Mouse (Mus musculus) forebrain, embryonic 14.5 days (tissue): ENCODE results near the gene 1700025G04Rik. TPM values are rescaled to one million over a fixed set of nuclear protein-coding genes. Genes with fewer than 3 reads are reported as not detected.

Source experiments
- ATAC-seq: fragments of 200-750 bp; cut with Nextera tagmentation; 2 replicates; pipeline ENCODE4 v1.8.0; 2017; ENCODE audit warnings: mild to moderate bottlenecking, moderate library complexity
- DNase-seq: peaks from one replicate; pipeline ENCODE4 v3.0.0-alpha.2; 2015; ENCODE audit warnings: low spot score
- H3K27ac ChIP-seq: fragments of 300-500 bp; sonication (generic); 2 replicates; pipeline ENCODE4 v1.5.1; 2014; ENCODE audit warnings: low read depth, mild to moderate bottlenecking, control low read depth, low read length, moderate library complexity
- H3K27me3 ChIP-seq: fragments of 300-500 bp; sonication (generic); replicated peaks from 2 replicates; pipeline ENCODE4 v1.6.1; 2014; ENCODE audit warnings: low read length, control low read depth, mixed read lengths; ENCODE audit not compliant: control insufficient read depth, insufficient read depth
- H3K36me3 ChIP-seq: fragments of 300-500 bp; sonication (generic); 2 replicates; pipeline ENCODE4 v1.6.1; 2014; ENCODE audit warnings: low read length, control low read depth; ENCODE audit not compliant: control insufficient read depth, insufficient read depth
- H3K4me1 ChIP-seq: fragments of 300-500 bp; sonication (generic); 2 replicates; pipeline ENCODE4 v1.6.1; 2014; ENCODE audit warnings: antibody characterized with exemption, low read length, control low read depth; ENCODE audit not compliant: control insufficient read depth, insufficient read depth
- H3K4me2 ChIP-seq: fragments of 300-500 bp; sonication (generic); 2 replicates; pipeline ENCODE4 v1.6.1; 2014; ENCODE audit warnings: mild to moderate bottlenecking, control low read depth, low read length
- H3K4me3 ChIP-seq: fragments of 300-500 bp; sonication (generic); 2 replicates; pipeline ENCODE4 v1.5.1; 2014; ENCODE audit warnings: low read depth, low read length, control low read depth
- H3K9ac ChIP-seq: fragments of 300-500 bp; sonication (generic); 2 replicates; pipeline ENCODE4 v1.6.1; 2014; ENCODE audit warnings: mild to moderate bottlenecking, low read length, control low read depth, moderate library complexity
- H3K9me3 ChIP-seq: fragments of 300-500 bp; sonication (generic); replicated peaks from 2 replicates; pipeline ENCODE4 v1.6.1; 2016; ENCODE audit warnings: low read length, control low read depth, mixed read lengths; ENCODE audit not compliant: control insufficient read depth
- WGBS: fragments of 180-500 bp; shearing (Covaris S2); extraction: QIAGEN DNeasy Blood & Tissue Kit; methylation state at CpG from one replicate; pipeline ENCODE4 v1.1.7; 2014; 5-methylcytosine and 5-hydroxymethylcytosine counted together
- polyA plus RNA-seq: library from polyadenylated mRNA; unstranded; fragments of >200 nt; fragmentation: Nextera tagmentation; extraction: Ambion mirVana; gene quantifications from 2 replicates; pipeline ENCODE4 v1.2.1, GENCODE M21; 2014

The 1700025G04Rik gene
- polyA plus RNA-seq, 1 experiment from 2014 or later = 25.3 TPM

- H3K27me3 ChIP-seq = no peaks in the 10 kb centered on the region
- H3K36me3 ChIP-seq = no peaks in the 10 kb centered on the region
- H3K4me2 ChIP-seq = no peak overlapping the region
- H3K4me3 ChIP-seq = no peak overlapping the region
- 91% methylated on average over 5 of the region's 5 CpGs for WGBS
- ATAC-seq = no peak
- no peaks in the 10 kb centered on the region; the same call in 1 of the 2 replicates for H3K9me3 ChIP-seq
- no peak overlapping the region for H3K27ac ChIP-seq
- H3K4me1 ChIP-seq = no peaks in the 10 kb centered on the region
- no peak for DNase-seq
- no peak overlapping the region for H3K9ac ChIP-seq
Observed at GRCm38 (mm10) chr1:152032144-152032543, 57.8 kb downstream of the 1700025G04Rik start.

DNA sequence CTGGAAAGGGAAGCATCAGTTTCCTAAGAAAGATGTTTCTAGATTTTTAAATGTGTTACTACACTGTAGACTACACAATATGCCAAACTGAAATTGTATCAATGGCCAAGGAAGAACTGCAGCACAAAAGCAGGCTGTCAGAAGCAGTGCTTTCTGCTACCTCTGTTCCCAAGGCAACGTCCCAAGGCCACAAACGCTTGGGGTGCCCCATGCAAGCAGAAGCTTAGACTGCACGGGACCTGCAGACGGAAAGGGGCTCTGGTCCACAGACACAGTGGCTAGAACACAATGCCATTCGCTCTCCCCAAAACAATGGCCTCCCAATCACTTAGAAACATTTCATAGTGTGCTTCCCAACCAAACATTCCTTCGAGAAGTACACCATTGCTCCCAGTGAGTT is 59.4 kb downstream of the 1700025G04Rik start:
- Histone ChIP-seq H3K9ac (0 out of 2 replicates have a peak overlapping the region, but pooled peaks have one; percentile 17), H3K9me3 (no peaks in the 10 kb centered on the region; the same call in 1 of the 2 replicates), H3K4me2 (no peak overlapping the region), H3K36me3 (no peaks in the 10 kb centered on the region), H3K4me3 (no peak overlapping the region), H3K27ac (0 out of 2 replicates have a peak overlapping the region, but pooled peaks have one; percentile 14), H3K4me1 (no peaks in the 10 kb centered on the region), H3K27me3 (no peaks in the 10 kb centered on the region)
- ATAC-seq (peak; percentile 53; the same call in 1 of the 2 replicates), DNase-seq (peak; percentile 38)
- WGBS = 32% methylated on average over 6 of the region's 6 CpGs

DNA sequence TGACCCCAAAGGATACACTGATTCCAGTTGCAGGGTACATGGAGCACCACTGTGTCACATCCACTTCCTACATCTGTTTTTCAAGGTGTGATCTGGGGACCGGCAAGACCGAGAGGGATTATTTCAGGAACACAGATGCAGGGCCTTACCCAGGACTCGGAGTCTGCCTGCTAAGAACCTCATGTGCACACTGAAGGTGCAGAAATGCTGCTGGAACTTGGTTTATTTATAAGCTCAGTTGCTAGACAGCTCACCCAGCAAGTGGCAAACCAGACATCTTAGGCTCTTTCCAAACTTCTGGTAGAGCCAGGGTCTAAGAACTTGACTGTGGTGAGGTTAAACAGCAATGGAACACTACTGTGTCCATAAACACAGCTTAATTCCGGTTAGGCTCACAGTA is 61.2 kb downstream of the 1700025G04Rik start:
- 92% methylated on average over 4 of the region's 4 CpGs for WGBS
- Histone ChIP-seq H3K4me2 (no peak overlapping the region), H3K4me1 (no peaks in the 10 kb centered on the region), H3K27me3 (no peaks in the 10 kb centered on the region), H3K4me3 (no peak overlapping the region), H3K27ac (no peak overlapping the region), H3K9ac (no peak overlapping the region), H3K9me3 (no peaks in the 10 kb centered on the region; the same call in 1 of the 2 replicates), H3K36me3 (no peaks in the 10 kb centered on the region)
- DNase-seq (no peak), ATAC-seq (no peak)

DNA sequence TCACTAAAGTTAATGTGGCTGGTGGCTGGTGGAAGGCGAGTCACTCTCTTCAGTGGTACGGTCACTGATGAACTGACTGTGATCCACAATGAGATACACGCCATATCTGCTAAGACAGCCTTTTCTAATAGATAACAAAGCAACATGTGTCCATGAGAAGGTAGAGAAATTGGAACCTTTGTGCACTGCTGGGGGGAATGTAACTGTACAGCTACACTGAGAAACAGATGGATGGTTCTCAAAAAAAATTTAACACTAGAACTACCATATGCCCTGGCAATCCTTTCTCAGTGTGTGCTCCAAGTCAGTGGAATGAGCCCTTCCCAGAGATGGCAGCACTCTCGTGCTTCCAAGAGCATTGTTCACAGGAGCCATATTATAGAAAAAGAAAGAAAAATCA is 63.2 kb downstream of the 1700025G04Rik start:
- DNase-seq (peak; percentile 73), ATAC-seq (peak; percentile 68; the same call in 1 of the 2 replicates)
- Histone ChIP-seq H3K36me3 (no peaks in the 10 kb centered on the region), H3K4me2 (no peak overlapping the region), H3K4me1 (no peaks in the 10 kb centered on the region), H3K27ac (no peak overlapping the region), H3K9ac (no peak overlapping the region), H3K4me3 (no peak overlapping the region), H3K9me3 (no peaks in the 10 kb centered on the region), H3K27me3 (no peaks in the 10 kb centered on the region)
- WGBS = 78% methylated on average over 4 of the region's 4 CpGs

GRCm38 (mm10) chr1:152025308-152025707 is 64.6 kb downstream of the 1700025G04Rik start:
- no peak overlapping the region for H3K27ac ChIP-seq
- WGBS = 91% methylated on average over 4 of the region's 4 CpGs

DNA sequence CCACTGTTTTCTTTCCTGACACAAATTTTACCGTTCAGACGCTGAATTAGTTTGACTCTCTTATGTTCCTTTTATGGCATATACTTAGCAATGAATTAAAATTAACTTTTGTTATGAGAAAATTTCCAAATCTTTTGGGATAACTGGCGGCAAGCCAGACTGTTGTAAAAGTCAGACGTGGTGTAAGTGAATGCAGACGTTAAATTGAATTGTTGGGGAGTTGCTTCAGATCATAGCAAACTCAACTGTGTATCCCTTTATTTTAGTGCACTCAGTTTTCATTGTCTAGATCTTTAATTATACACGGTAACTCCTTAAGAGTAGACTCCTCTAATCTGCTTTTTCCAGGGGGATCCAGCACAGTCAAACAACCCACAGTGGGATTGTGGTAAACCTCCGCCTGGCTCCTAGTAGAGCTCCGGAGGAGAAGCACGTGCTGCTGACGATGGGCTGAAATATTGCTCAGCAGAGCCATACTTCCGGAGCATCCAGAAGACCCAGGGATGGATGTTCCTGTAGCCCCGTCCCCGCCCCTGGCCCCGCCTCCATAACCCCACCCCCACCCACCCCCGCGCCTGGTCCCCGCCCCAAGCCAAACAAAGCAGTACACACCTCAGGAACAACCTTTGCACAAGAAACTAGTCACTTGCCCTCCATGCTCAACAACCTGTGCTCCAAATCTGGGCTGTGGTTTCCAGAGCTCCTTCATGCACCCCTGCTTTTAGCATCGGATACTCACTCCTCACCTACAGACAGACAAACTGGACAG is 65.7 kb downstream of the 1700025G04Rik start:
- no peaks in the 10 kb centered on the region for H3K36me3 ChIP-seq
- no peak overlapping the region for H3K27ac ChIP-seq
- H3K27me3 ChIP-seq = no peaks in the 10 kb centered on the region
- DNase-seq = no peak
- H3K4me3 ChIP-seq = no peak overlapping the region
- ATAC-seq = no peak
- no peaks in the 10 kb centered on the region for H3K9me3 ChIP-seq
- no peaks in the 10 kb centered on the region for H3K4me1 ChIP-seq
- WGBS = 76% methylated on average over 18 of the region's 18 CpGs
- H3K4me2 ChIP-seq = no peak overlapping the region
- no peak overlapping the region for H3K9ac ChIP-seq

More at GRCm38 (mm10) chr1:152025308-152025707, 64.6 kb downstream of the 1700025G04Rik start:
- Histone ChIP-seq H3K36me3 (no peaks in the 10 kb centered on the region), H3K9ac (no peak overlapping the region), H3K27me3 (no peaks in the 10 kb centered on the region), H3K9me3 (no peaks in the 10 kb centered on the region), H3K4me2 (no peak overlapping the region), H3K4me3 (no peak overlapping the region), H3K4me1 (no peaks in the 10 kb centered on the region)
- ATAC-seq = no peak
- DNase-seq = no peak

DNA sequence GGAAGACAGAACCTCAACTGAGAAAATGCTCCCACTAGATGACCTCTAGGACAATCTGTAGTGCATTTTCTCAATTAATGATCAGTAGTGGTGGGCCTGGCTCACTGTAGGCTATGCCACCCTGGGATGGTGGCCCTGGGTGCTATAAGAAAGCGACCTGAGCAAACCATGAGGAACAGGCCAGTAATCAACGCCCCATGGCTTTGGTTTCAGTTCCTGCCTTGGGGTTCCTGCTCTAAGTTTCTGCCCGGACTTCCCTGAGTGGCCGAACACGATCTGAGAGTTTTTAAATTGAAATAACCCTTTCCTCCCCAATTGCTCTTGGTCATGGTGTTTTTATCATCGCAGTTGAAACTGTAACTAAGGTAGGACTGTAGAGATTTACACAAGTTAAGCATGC is 69.1 kb downstream of the 1700025G04Rik start:
- H3K36me3 ChIP-seq = no peaks in the 10 kb centered on the region

DNA sequence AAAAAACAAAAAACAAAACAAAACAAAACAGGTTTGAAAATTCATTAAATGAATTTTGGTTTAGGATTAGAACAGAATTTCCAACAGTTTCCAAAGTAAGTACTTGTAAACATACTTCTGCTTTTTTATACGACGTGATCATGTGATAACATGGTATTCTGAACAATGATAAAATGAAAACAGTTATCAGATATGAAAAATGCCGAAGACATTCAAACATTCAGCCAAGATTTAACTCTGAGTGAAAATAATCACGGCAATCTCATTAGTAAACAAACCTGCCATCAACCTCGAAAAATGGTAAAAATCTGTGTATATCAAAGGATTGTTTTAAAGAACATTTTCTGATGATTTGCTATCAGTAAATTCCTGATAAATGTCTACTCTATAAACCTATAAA is 69.9 kb downstream of the 1700025G04Rik start:
- H3K4me3 ChIP-seq = no peak overlapping the region
- no peaks in the 10 kb centered on the region for H3K4me1 ChIP-seq
- no peak overlapping the region for H3K4me2 ChIP-seq
- no peak overlapping the region for H3K27ac ChIP-seq
- H3K9me3 ChIP-seq = no peaks in the 10 kb centered on the region
- no peak for ATAC-seq
- WGBS = 94% methylated on average over 5 of the region's 5 CpGs
- DNase-seq = no peak
- H3K36me3 ChIP-seq = no peaks in the 10 kb centered on the region
- no peak overlapping the region for H3K9ac ChIP-seq
- H3K27me3 ChIP-seq = no peaks in the 10 kb centered on the region

More for the DNA sequence above, 69.1 kb downstream of the 1700025G04Rik start:
- no peak for DNase-seq
- Histone ChIP-seq H3K9me3 (no peaks in the 10 kb centered on the region), H3K9ac (no peak overlapping the region), H3K27ac (no peak overlapping the region), H3K4me3 (no peak overlapping the region), H3K4me1 (no peaks in the 10 kb centered on the region), H3K27me3 (no peaks in the 10 kb centered on the region), H3K4me2 (no peak overlapping the region)
- WGBS = 91% methylated on average over 6 of the region's 6 CpGs
- ATAC-seq = no peak

- Histone ChIP-seq H3K4me3 (no peak overlapping the region), H3K27me3 (no peaks in the 10 kb centered on the region), H3K4me1 (no peaks in the 10 kb centered on the region), H3K9me3 (no peaks in the 10 kb centered on the region), H3K9ac (no peak overlapping the region), H3K4me2 (no peak overlapping the region), H3K27ac (no peak overlapping the region), H3K36me3 (no peaks in the 10 kb centered on the region)
- peak; percentile 55 for DNase-seq
- 51% methylated on average over 5 of the region's 5 CpGs for WGBS
- peak; percentile 67; the same call in 1 of the 2 replicates for ATAC-seq
Observed at GRCm38 (mm10) chr1:152019196-152019595, 70.7 kb downstream of the 1700025G04Rik start.
